Mouse (Mus musculus) liver, postnatal 0 days (tissue): ENCODE results near the gene 4933428G20Rik. TPM values are rescaled to one million over a fixed set of nuclear protein-coding genes. Genes with fewer than 3 reads are reported as not detected.

Experiments used
- ATAC-seq: fragments of 200-750 bp; cut with Nextera tagmentation; 2 replicates; pipeline ENCODE4 v1.8.0; 2017; ENCODE audit warnings: mild to moderate bottlenecking, moderate library complexity
- DNase-seq: peaks from one replicate; pipeline ENCODE4 v3.0.0-alpha.2; 2016
- H3K27ac ChIP-seq: fragments of 300-500 bp; sonication (generic); 2 replicates; pipeline ENCODE4 v1.5.1; 2014; ENCODE audit warnings: antibody characterized with exemption, moderate library complexity, mild to moderate bottlenecking, low read depth
- H3K27me3 ChIP-seq: fragments of 300-500 bp; sonication (generic); 2 replicates; pipeline ENCODE4 v1.6.1; 2014; ENCODE audit warnings: low read length, control low read depth, mixed read lengths; ENCODE audit not compliant: insufficient read depth
- H3K36me3 ChIP-seq: fragments of 300-500 bp; sonication (generic); replicated peaks from 2 replicates; pipeline ENCODE4 v1.6.1; 2014; ENCODE audit warnings: mild to moderate bottlenecking, control low read depth, low read length, moderate library complexity, mixed read lengths; ENCODE audit not compliant: insufficient read depth
- H3K4me1 ChIP-seq: fragments of 300-500 bp; sonication (generic); 2 replicates; pipeline ENCODE4 v1.6.1; 2014; ENCODE audit warnings: antibody characterized with exemption, mild to moderate bottlenecking, control low read depth; ENCODE audit not compliant: insufficient read depth
- H3K4me2 ChIP-seq: fragments of 300-500 bp; sonication (generic); 2 replicates; pipeline ENCODE4 v1.6.1; 2014; ENCODE audit warnings: low read depth, mild to moderate bottlenecking, low read length, moderate library complexity, mixed read lengths
- H3K4me3 ChIP-seq: fragments of 300-500 bp; sonication (generic); 2 replicates; pipeline ENCODE4 v1.5.1; 2014; ENCODE audit warnings: low read depth, low read length
- H3K9ac ChIP-seq: fragments of 300-500 bp; sonication (generic); replicated peaks from 2 replicates; pipeline ENCODE4 v1.6.1; 2014; ENCODE audit warnings: mild to moderate bottlenecking, moderate library complexity
- H3K9me3 ChIP-seq: fragments of 300-500 bp; sonication (generic); 2 replicates; pipeline ENCODE4 v1.6.1; 2016; ENCODE audit warnings: mild to moderate bottlenecking, control low read depth, low read length, mixed read lengths
- CTCF ChIP-seq: sonication (generic); IDR thresholded peaks from 2 replicates; pipeline ENCODE4 v1.5.1; 2016; ENCODE audit warnings: antibody characterized with exemption, low read depth
- EP300 ChIP-seq: IDR thresholded peaks from 2 replicates; pipeline ENCODE4 v1.6.1; 2016; ENCODE audit warnings: antibody characterized with exemption, low read depth, mild to moderate bottlenecking
- WGBS: fragments of 180-500 bp; shearing (Covaris S2); extraction: QIAGEN DNeasy Blood & Tissue Kit; methylation state at CpG from one replicate; pipeline ENCODE4 v1.1.7; 2014; ENCODE audit not compliant: insufficient replicate concordance; 5-methylcytosine and 5-hydroxymethylcytosine counted together
- polyA plus RNA-seq: library from polyadenylated mRNA; unstranded; fragments of >200 nt; fragmentation: Nextera tagmentation; extraction: Ambion mirVana; gene quantifications from 2 replicates; pipeline ENCODE4 v1.2.1, GENCODE M21; 2015

4933428G20Rik gene
- polyA plus RNA-seq, 1 experiment from 2014 or later = 0.25 TPM

GRCm38 (mm10) chr11:97534442-97535307 lies 34.5 kb upstream of the 4933428G20Rik start:
- H3K36me3 ChIP-seq = no peaks in the 10 kb centered on the region
- no peak overlapping the region for H3K9ac ChIP-seq
- H3K4me3 ChIP-seq = 0 out of 2 replicates have a peak overlapping the region, but pooled peaks have one; percentile 3
- ATAC-seq (no peak), DNase-seq (peak; percentile 28)
- H3K4me2 ChIP-seq = no peak overlapping the region
- TF ChIP-seq CTCF (no peak), EP300 (no peak)
- peaks cover 80% of the 10 kb centered on the region for H3K27me3 ChIP-seq
- H3K4me1 ChIP-seq = peaks cover 19% of the 10 kb centered on the region
- 3% methylated on average over 85 of the region's 95 CpGs for WGBS
- no peaks in the 10 kb centered on the region for H3K9me3 ChIP-seq
- H3K27ac ChIP-seq = no peak overlapping the region

DNA sequence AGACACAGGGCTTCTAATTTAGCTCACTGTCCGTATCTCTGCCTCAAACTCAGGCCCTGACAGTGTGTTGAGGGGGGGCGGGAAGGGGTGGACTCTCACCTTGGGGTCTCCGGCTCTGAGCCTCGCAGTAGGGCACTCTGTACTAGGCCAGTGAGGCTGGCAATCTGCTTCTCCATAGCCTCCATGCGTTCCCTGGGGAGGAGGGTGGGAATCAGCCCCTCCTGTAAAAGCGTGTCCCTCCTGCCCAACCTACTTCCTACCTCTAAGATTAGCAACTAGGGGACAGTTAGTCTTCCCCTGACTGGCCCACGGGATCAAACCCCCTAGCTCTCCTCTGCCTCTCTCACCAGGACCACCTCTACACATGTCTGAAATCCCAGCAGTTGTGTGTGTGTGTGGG lies 33.5 kb upstream of the 4933428G20Rik start:
- Histone ChIP-seq H3K4me3 (no peak overlapping the region), H3K27me3 (peaks cover 76% of the 10 kb centered on the region), H3K4me1 (peaks cover 19% of the 10 kb centered on the region), H3K9ac (no peak overlapping the region), H3K36me3 (no peaks in the 10 kb centered on the region), H3K9me3 (no peaks in the 10 kb centered on the region), H3K27ac (no peak overlapping the region), H3K4me2 (no peak overlapping the region)
- DNase-seq (no peak), ATAC-seq (no peak)
- WGBS = 22% methylated on average over 7 of the region's 7 CpGs
- TF ChIP-seq CTCF (no peak), EP300 (no peak)

DNA sequence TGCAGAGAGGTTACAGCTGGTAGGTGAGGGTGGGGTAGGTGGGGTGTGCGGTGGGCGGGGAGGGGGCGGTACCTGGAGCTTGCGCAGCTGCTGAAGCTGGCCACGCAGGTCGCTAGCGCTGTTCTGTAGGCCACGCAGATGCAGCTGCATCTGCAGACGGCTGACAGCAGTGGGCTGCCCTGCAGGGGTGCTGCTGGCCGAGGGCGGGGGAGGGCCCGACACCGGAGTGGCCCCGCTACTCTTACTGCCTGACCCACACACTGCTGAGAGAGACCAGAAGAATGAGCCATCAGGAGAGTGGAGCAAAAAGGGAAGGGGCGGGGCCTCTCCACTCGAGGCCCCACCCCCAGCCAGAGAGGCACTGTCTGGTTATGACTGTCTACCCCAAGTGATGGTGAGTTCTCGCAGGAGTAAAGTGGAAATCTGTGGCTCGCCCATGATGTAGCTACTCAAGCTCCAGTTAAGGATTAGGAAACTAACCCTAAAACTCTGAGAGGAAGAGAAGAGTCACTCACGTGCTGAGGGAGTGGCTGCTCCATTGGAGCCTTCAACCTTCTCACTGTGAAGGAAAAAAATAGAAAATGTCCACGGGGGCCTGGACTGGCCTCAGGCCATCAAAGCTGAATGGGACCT lies 32.9 kb upstream of the 4933428G20Rik start:
- WGBS = 2% methylated on average over 18 of the region's 20 CpGs
- no peaks in the 10 kb centered on the region for H3K9me3 ChIP-seq
- peak; percentile 65 for DNase-seq

GRCm38 (mm10) chr11:97532354-97532753 lies 32.2 kb upstream of the 4933428G20Rik start:
- 15% methylated on average over 8 of the region's 8 CpGs for WGBS

More for the DNA sequence above, 32.9 kb upstream of the 4933428G20Rik start:
- Histone ChIP-seq H3K4me3 (no peak overlapping the region), H3K27me3 (peaks cover 74% of the 10 kb centered on the region), H3K27ac (no peak overlapping the region), H3K36me3 (no peaks in the 10 kb centered on the region), H3K4me1 (peaks cover 19% of the 10 kb centered on the region), H3K4me2 (peak overlapping the region; percentile 53), H3K9ac (no peak overlapping the region)
- TF ChIP-seq EP300 (no peak), CTCF (no peak)
- 0 out of 2 replicates have a peak, but pooled peaks have one; percentile 6 for ATAC-seq

GRCm38 (mm10) chr11:97531381-97532260 lies 31.5 kb upstream of the 4933428G20Rik start:
- no peaks in the 10 kb centered on the region for H3K9me3 ChIP-seq
- peak; percentile 98 for TF ChIP-seq CTCF
- no peak for TF ChIP-seq EP300
- peak overlapping the region; percentile 84 for H3K4me2 ChIP-seq
- H3K36me3 ChIP-seq = no peaks in the 10 kb centered on the region
- peak; percentile 91 for DNase-seq
- peak overlapping the region; percentile 49 for H3K4me3 ChIP-seq
- WGBS = 7% methylated on average over 46 of the region's 46 CpGs
- peaks cover 13% of the 10 kb centered on the region for H3K4me1 ChIP-seq
- H3K9ac ChIP-seq = no peak overlapping the region; the same call in 1 of the 2 replicates
- H3K27ac ChIP-seq = peak overlapping the region; percentile 7; the same call in 1 of the 2 replicates
- ATAC-seq = peak; percentile 79
- peaks cover 60% of the 10 kb centered on the region for H3K27me3 ChIP-seq

More at GRCm38 (mm10) chr11:97532354-97532753, 32.2 kb upstream of the 4933428G20Rik start:
- H3K4me3 ChIP-seq = 0 out of 2 replicates have a peak overlapping the region, but pooled peaks have one; percentile 49
- peaks cover 19% of the 10 kb centered on the region for H3K4me1 ChIP-seq
- ATAC-seq = no peak
- no peaks in the 10 kb centered on the region for H3K9me3 ChIP-seq
- H3K9ac ChIP-seq = no peak overlapping the region
- no peak overlapping the region for H3K27ac ChIP-seq
- DNase-seq = no peak
- peaks cover 67% of the 10 kb centered on the region for H3K27me3 ChIP-seq
- H3K4me2 ChIP-seq = peak overlapping the region; percentile 84
- no peaks in the 10 kb centered on the region for H3K36me3 ChIP-seq
- no peak for TF ChIP-seq CTCF
- no peak for TF ChIP-seq EP300

- Histone ChIP-seq H3K36me3 (no peaks in the 10 kb centered on the region), H3K4me2 (no peak overlapping the region), H3K27ac (no peak overlapping the region), H3K9ac (no peak overlapping the region), H3K4me1 (peaks cover 13% of the 10 kb centered on the region), H3K9me3 (no peaks in the 10 kb centered on the region), H3K27me3 (peaks cover 55% of the 10 kb centered on the region), H3K4me3 (no peak overlapping the region)
- no peak for TF ChIP-seq EP300
- no peak for TF ChIP-seq CTCF
- WGBS = 39% methylated on average over 5 of the region's 5 CpGs
- DNase-seq (no peak), ATAC-seq (no peak)
Observed at GRCm38 (mm10) chr11:97530961-97531360, 30.8 kb upstream of the 4933428G20Rik start.
